Mouse (Mus musculus): ENCODE measurements around the gene Etnk1. TPM values are rescaled to one million over a fixed set of nuclear protein-coding genes. Genes with fewer than 3 reads are reported as not detected.

Etnk1 gene
- polyA plus RNA-seq, 1 experiment from 2014 or later = 14.5 TPM

- H3K4me2 ChIP-seq (replicated peaks; ENCODE audit: low read depth) = no peak overlapping the region
- ATAC-seq = no peak
- H3K27me3 ChIP-seq (replicated peaks; ENCODE audit: control insufficient read depth, insufficient read depth, low read length) = no peaks in the 10 kb centered on the region
- no peaks in the 10 kb centered on the region for H3K36me3 ChIP-seq (ENCODE audit: control insufficient read depth, insufficient read depth)
- no peaks in the 10 kb centered on the region for H3K9me3 ChIP-seq (ENCODE audit: control insufficient read depth)
- WGBS = 38% methylated on average over 8 of the region's 8 CpGs
- H3K4me3 ChIP-seq (ENCODE audit: low read depth, low read length) = no peak overlapping the region
- H3K4me1 ChIP-seq (replicated peaks; ENCODE audit: control insufficient read depth, insufficient read depth, low read length) = no peaks in the 10 kb centered on the region
- H3K9ac ChIP-seq (ENCODE audit: low read depth, low read length) = no peak overlapping the region
- H3K27ac ChIP-seq (ENCODE audit: low read depth, low read length) = no peak overlapping the region
- TF ChIP-seq CTCF (IDR thresholded peaks at IDR 0.05; ENCODE audit: low read depth) = no peak
These were observed 62.9 kb downstream of the Etnk1 start for GRCm38 (mm10) chr6:143229906-143230305.

- Histone ChIP-seq H3K4me3 (ENCODE audit: low read depth, low read length) (no peak overlapping the region), H3K9me3 (ENCODE audit: control insufficient read depth) (no peaks in the 10 kb centered on the region), H3K27me3 (replicated peaks; ENCODE audit: control insufficient read depth, insufficient read depth, low read length) (no peaks in the 10 kb centered on the region), H3K36me3 (ENCODE audit: control insufficient read depth, insufficient read depth) (no peaks in the 10 kb centered on the region), H3K4me1 (replicated peaks; ENCODE audit: control insufficient read depth, insufficient read depth, low read length) (no peaks in the 10 kb centered on the region), H3K4me2 (replicated peaks; ENCODE audit: low read depth) (no peak overlapping the region), H3K9ac (ENCODE audit: low read depth, low read length) (no peak overlapping the region), H3K27ac (ENCODE audit: low read depth, low read length) (no peak overlapping the region)
- TF ChIP-seq CTCF (IDR thresholded peaks at IDR 0.05; ENCODE audit: low read depth) = no peak
- ATAC-seq = no peak
- 76% methylated on average over 2 of the region's 2 CpGs for WGBS
These were observed 63.9 kb downstream of the Etnk1 start for GRCm38 (mm10) chr6:143230888-143231287.

GRCm38 (mm10) chr6:143232718-143233117 lies 65.7 kb downstream of the Etnk1 start:
- no peaks in the 10 kb centered on the region for H3K9me3 ChIP-seq (ENCODE audit: control insufficient read depth)
- no peak overlapping the region for H3K4me2 ChIP-seq (replicated peaks; ENCODE audit: low read depth)
- H3K27ac ChIP-seq (ENCODE audit: low read depth, low read length) = no peak overlapping the region
- no peaks in the 10 kb centered on the region for H3K27me3 ChIP-seq (replicated peaks; ENCODE audit: control insufficient read depth, insufficient read depth, low read length)
- H3K4me1 ChIP-seq (replicated peaks; ENCODE audit: control insufficient read depth, insufficient read depth, low read length) = no peaks in the 10 kb centered on the region
- no peak for ATAC-seq
- no peak for TF ChIP-seq CTCF (IDR thresholded peaks at IDR 0.05; ENCODE audit: low read depth)
- H3K9ac ChIP-seq (ENCODE audit: low read depth, low read length) = no peak overlapping the region
- no peaks in the 10 kb centered on the region for H3K36me3 ChIP-seq (ENCODE audit: control insufficient read depth, insufficient read depth)
- 87% methylated on average over 11 of the region's 11 CpGs for WGBS
- H3K4me3 ChIP-seq (ENCODE audit: low read depth, low read length) = no peak overlapping the region

GRCm38 (mm10) chr6:143234868-143235267 lies 67.8 kb downstream of the Etnk1 start:
- H3K4me1 ChIP-seq (replicated peaks; ENCODE audit: control insufficient read depth, insufficient read depth, low read length) = no peaks in the 10 kb centered on the region
- no peaks in the 10 kb centered on the region for H3K9me3 ChIP-seq (ENCODE audit: control insufficient read depth)
- no peak overlapping the region for H3K4me3 ChIP-seq (ENCODE audit: low read depth, low read length)
- no peak overlapping the region for H3K27ac ChIP-seq (ENCODE audit: low read depth, low read length)
- H3K27me3 ChIP-seq (replicated peaks; ENCODE audit: control insufficient read depth, insufficient read depth, low read length) = no peaks in the 10 kb centered on the region
- TF ChIP-seq CTCF (IDR thresholded peaks at IDR 0.05; ENCODE audit: low read depth) = no peak
- 85% methylated on average over 8 of the region's 8 CpGs for WGBS
- no peak overlapping the region for H3K4me2 ChIP-seq (replicated peaks; ENCODE audit: low read depth)
- ATAC-seq = no peak
- no peak overlapping the region for H3K9ac ChIP-seq (ENCODE audit: low read depth, low read length)
- no peaks in the 10 kb centered on the region for H3K36me3 ChIP-seq (ENCODE audit: control insufficient read depth, insufficient read depth)

GRCm38 (mm10) chr6:143239362-143240074 lies 72.5 kb downstream of the Etnk1 start:
- no peak for TF ChIP-seq CTCF (IDR thresholded peaks at IDR 0.05; ENCODE audit: low read depth)
- H3K4me1 ChIP-seq (replicated peaks; ENCODE audit: control insufficient read depth, insufficient read depth, low read length) = no peaks in the 10 kb centered on the region
- no peak overlapping the region for H3K27ac ChIP-seq (ENCODE audit: low read depth, low read length)
- no peak overlapping the region for H3K4me2 ChIP-seq (replicated peaks; ENCODE audit: low read depth)
- WGBS = 80% methylated on average over 21 of the region's 21 CpGs
- ATAC-seq = no peak
- H3K9me3 ChIP-seq (ENCODE audit: control insufficient read depth) = no peaks in the 10 kb centered on the region
- no peaks in the 10 kb centered on the region for H3K27me3 ChIP-seq (replicated peaks; ENCODE audit: control insufficient read depth, insufficient read depth, low read length)
- H3K9ac ChIP-seq (ENCODE audit: low read depth, low read length) = no peak overlapping the region
- H3K4me3 ChIP-seq (ENCODE audit: low read depth, low read length) = no peak overlapping the region
- no peaks in the 10 kb centered on the region for H3K36me3 ChIP-seq (ENCODE audit: control insufficient read depth, insufficient read depth)

- no peak overlapping the region for H3K4me2 ChIP-seq (replicated peaks; ENCODE audit: low read depth)
- WGBS = 66% methylated on average over 5 of the region's 5 CpGs
- no peaks in the 10 kb centered on the region for H3K4me1 ChIP-seq (replicated peaks; ENCODE audit: control insufficient read depth, insufficient read depth, low read length)
- H3K36me3 ChIP-seq (ENCODE audit: control insufficient read depth, insufficient read depth) = no peaks in the 10 kb centered on the region
- TF ChIP-seq CTCF (IDR thresholded peaks at IDR 0.05; ENCODE audit: low read depth) = no peak
- H3K27me3 ChIP-seq (replicated peaks; ENCODE audit: control insufficient read depth, insufficient read depth, low read length) = no peaks in the 10 kb centered on the region
- no peak overlapping the region for H3K27ac ChIP-seq (ENCODE audit: low read depth, low read length)
- H3K9ac ChIP-seq (ENCODE audit: low read depth, low read length) = no peak overlapping the region
- no peak for ATAC-seq
- no peaks in the 10 kb centered on the region for H3K9me3 ChIP-seq (ENCODE audit: control insufficient read depth)
- H3K4me3 ChIP-seq (ENCODE audit: low read depth, low read length) = no peak overlapping the region
These were observed 76.2 kb downstream of the Etnk1 start for GRCm38 (mm10) chr6:143243191-143243590.
